Mouse (Mus musculus) MN1 (cell line): Measurements from ENCODE around the gene Sox5.

Experiments used
- DNase-seq: peaks from one replicate; pipeline ENCODE4 v3.0.0-alpha.2; 2016; ENCODE audit warnings: low spot score

Sox5 gene

DNA sequence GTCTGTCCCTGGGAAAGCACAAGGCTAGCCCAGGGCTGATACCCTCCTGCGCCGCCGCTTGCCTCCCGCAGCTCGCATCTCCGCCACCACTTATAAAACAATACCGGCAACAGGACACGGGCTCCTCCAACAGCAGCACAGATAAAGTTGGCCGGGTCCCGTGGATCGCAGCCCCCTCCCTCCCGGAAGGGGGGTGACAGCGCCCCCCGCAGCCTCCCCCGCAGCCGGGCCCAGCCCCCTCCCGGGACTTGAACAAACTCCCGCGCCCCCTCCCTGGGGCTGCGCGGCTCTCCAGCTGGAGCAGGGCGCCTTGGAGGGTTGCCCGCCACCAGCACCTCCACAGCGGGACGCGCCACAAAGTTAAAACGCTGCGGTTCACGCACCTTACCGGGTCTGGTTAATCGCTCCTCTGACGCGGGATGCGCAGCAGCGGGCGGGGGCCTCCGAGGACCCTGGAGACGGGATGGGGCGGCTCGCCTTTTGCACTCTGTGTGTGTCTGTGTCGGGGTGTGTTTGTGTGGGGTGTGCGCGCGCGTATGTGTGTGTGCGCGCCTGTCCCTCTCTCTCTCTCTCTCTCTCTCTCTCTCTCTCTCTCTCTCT is at the start of gene Sox5:
Gene Sox5, minus strand, starts transcription at position 547 of the 600 bp plus-strand sequence.
- DNase-seq = peak; percentile 22

DNA sequence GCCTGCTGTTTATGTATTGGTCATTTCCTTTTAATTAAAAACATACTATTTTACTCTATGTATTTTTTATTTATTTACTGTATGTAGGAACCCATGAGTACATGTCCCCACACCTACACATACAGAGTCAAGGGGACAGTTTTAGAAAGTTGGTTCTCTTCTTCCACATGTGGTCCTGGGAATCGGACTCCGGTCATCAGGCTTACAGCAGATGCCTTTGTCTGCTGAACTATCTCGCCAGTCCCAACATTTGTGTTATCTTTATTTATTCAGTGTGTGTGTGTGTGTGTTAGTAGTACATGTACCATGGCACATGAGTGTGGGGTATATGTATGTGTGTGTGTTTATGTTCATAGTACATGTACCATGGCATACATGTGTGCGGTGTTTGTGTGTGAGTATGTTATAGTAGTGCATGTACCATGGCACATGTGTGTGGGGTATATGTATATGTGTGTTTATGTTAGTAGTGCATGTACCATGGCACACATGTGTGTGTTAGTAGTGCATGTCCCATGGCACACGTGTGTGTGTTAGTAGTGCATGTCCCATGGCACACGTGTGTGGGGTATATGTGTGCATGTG is 43.3 kb upstream of the Sox5 start:
- no peak for DNase-seq

DNA sequence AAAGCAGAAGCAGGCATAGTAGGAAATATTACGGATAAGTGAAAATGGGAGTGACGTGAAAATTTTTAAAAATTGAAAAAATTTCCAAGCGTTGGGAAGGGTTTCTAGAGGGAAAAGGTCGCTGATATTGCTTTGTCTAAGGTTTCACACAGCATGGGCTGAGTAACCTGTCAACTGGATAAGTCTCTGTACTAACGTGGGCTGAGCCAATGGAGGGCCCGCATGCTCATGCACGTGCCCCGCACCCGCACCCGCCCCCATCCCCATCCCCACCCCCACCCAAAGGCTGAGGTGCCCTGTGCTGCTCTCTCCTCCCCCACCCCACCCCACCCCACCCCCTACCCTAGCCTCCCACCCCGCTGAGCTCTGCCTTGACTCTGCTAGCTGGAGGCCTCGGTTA is 42.4 kb upstream of the Sox5 start:
- DNase-seq = no peak

DNA sequence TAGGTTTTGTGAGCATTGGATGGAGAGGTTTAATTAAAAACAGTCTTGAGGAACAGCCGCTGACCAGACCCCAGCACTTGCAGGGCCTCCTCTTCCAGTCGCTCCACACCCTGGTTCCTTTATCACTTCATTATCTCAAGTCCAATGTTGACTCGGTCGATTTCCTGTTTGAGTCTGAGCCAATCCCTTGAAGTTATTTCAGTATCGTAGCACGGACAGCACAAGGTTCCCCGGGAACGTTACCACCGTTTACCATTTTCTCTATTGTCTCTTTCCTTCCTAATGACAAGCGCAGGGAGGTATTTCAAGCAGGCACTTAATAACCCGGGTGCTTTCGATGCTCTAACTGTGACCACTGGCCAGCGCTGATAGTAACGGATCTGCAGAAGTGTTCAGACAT is 40.8 kb upstream of the Sox5 start:
- no peak for DNase-seq

DNA sequence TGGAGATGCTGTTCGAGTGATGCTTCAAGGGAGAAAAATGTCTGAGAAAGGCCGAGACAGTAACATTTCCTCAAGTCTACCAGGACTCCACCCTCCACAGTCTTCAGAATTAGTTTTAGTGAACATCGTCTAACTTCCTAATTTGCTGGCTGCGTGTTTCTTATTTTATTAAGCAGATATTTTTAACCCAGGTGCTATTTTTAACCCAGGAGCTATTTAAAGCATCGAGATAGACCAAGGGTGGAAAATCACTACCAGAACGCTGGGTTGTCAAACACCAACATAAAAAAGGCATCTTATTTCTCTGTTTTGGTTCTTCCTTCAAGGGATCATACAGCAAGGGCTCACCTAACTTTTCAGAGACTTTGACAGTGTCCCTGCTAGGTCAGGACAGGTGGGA is 39.2 kb upstream of the Sox5 start:
- DNase-seq = no peak

DNA sequence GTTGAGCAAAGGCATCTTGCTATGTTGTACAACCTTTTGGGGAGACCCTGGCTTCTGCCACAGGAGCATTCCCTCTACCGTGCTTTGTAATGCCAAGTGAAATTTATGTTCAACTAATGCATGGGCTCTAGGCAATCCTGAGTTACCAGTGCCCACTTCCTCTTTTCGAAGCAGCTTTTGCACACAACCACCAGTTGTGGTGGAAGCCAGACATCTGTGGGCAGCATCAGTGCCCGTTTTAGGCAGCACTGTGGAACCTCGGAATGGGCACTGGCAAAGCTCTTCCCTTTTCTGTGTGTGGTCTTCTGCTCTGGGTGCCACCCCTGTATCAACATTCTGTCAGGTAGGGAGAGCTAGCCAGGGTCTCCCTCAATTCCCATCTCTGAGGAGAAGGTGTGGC is 36.2 kb upstream of the Sox5 start:
- no peak for DNase-seq

DNA sequence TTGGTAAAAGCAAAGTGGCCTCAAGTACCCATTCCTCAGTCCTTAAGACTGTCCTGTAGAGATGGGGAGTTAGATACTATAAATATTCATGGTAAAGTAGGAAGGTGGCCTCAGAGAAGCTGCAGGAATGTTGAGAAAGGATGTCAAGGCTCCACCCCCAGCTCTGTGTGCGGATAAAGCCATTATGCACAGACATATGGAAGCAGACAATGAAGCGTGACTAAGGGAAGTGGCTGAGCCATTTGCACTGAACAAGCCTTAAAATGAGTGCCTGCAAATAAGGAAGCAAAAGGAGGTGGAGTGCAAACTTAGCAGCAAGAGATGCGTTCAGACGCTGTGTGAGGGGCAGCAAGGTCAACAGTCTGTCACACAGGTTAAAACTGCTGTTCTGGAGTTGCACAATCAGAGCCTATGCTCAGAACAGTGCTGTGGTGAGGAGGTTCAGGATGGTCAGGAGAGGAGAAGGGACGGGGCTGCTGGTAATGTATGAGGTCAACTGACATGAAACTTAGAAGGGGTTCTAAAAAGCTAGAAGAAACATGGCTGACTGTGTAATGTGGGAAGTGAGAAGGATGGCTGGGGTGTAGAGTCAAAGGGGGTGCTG is 35.7 kb upstream of the Sox5 start:
- no peak for DNase-seq

DNA sequence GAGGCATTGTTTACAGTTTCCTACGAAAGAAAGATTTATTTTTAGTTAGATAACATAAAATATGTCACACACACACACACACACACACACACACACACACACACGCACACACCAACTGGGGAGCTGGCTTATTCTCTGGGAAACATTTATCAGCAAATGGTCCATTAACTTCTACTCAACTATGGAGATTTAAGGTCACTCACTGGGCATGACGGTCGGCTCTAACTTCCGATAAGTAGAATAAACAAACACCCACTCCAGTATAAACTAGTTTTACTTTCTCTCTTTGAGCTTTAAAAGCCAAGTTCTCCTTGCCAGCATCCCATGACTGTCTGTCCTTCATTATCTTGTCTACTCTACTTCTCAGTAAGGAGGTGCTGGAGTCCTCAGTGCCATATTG is 33.8 kb upstream of the Sox5 start:
- DNase-seq = no peak

DNA sequence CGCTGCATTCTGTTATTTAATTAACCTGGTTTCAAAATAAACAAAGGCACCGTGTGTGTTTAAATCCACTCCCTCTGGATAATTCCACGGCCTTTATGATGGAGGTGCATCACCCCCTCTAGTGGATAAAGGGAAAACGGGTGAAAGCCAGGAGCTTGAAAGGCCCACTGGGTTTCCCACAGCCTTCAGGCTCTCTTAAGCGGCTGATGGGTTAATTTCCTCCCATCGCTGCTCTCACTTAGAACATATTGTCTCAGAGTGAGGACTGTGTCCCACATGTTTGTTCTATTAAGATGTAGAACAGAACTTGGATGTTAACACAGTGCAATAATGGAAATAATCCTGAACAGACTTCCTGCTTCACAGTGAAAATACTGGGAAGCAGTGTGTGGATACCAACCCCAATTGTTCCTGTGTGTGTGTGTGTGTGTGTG is 33.2 kb upstream of the Sox5 start:
- peak; percentile 26 for DNase-seq

DNA sequence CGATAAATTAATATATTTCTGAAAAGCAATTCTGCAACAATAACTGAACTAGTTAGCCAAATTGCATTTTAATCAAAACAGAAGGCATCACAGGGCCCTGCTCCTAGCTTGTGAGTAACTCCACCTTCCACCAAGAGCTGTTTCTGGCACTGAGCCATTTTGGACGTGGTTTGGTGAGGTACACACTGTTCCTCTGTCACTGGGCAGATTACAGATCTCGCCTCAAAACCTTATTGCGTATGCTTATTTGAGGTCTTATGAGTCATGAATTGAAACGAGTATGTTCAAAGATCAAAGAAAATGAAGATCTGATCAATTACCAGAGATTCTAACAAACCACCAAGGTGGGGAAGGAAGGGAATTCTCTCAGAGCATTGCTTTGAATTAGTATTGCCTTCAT is 22.5 kb upstream of the Sox5 start:
- no peak for DNase-seq

DNA sequence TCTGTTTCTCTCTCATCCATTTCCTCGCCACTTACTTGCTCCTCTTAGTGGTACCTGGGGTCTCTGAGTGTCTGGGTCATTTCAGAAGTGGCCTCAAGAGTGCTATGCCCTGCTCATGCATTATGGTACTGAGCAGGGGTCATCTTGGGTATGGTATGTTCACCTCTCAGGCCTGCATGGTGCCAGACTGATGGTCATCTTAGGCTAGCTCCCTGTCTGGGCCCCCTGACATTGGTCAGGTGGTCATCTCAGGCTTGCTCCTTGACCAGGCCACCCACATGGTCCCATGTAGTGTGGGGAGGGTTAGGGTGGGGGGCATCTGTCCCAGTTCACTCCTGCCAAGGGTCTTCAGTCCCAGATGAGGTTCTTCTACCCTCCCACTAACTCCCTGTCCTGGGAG is 21.3 kb upstream of the Sox5 start:
- no peak for DNase-seq

DNA sequence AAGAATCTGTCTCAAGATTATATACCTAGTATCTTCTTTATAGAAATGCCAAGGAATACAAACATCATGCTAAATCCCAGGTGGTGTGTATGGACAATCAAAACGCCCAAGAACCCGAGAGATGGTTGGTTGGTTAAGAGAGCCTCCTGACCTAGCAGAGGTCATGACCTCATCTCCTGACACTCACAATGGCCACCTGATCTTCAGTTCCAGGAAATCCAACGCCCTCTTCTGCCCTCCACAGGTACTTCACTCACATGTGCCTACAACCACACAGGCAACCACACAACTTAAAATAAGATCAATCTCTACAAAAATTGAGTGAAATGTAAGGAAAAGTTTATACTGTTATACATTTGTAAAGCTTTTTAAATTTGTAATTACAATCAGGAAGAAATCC is 12.6 kb upstream of the Sox5 start:
- no peak for DNase-seq

DNA sequence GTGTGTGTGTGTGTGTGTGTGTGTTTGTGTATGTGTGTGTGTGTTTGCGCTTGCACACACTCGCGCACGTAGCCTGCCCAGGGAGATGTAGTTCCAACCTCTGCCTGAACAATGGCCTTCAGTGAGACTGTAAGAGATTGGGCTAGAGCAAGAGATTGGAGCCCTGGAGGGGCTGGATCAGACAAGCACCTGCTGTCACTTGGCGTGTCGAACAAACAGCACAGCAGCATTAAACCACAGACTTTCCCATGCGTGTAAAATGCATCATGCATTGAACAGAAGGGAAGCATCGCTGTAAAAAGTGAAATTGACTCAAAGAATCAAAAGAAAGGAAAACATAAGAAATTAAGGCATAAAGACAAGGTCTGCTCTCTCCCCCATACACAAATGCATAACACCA is 11.1 kb upstream of the Sox5 start:
- DNase-seq = no peak

DNA sequence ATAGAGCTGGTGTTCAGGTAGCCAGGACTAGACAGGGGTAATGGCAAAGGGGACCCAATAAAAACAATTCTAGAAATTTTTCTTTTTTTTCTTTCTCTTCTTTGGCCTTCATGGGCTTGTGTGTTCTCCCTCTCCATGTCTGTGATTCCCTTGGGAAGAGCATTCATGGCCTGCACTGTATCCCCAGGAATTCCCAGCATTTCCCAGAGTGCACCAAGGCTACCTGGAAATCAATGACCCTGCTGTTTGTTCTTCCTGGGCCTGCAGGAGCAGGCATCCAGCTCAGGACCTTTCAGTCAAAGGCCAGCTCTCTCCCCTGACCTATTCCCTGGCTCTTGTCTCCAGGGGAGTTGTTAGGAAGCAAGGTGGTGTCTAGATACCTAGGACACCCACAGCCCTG is 1.5 kb upstream of the Sox5 start:
- no peak for DNase-seq

DNA sequence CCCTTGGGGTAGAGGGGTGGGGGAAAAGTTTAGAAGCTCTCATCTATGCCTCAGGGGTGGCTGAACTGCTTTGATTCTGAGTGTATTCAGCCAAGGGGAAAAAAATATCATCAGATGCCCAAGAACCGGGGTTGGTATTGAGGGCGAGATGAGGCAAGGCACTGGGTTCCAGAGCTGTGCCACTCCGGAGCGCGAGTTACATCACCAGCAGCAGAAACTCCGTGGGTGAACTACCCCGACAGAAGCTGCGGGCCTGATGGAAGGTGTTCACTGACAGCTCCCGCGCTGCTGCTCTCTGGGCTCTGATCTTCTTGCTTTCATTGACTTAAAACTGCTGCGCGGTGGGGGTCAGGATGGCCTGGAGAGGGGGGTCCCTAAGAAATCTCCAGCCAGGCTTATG is 1.1 kb upstream of the Sox5 start:
- no peak for DNase-seq

DNA sequence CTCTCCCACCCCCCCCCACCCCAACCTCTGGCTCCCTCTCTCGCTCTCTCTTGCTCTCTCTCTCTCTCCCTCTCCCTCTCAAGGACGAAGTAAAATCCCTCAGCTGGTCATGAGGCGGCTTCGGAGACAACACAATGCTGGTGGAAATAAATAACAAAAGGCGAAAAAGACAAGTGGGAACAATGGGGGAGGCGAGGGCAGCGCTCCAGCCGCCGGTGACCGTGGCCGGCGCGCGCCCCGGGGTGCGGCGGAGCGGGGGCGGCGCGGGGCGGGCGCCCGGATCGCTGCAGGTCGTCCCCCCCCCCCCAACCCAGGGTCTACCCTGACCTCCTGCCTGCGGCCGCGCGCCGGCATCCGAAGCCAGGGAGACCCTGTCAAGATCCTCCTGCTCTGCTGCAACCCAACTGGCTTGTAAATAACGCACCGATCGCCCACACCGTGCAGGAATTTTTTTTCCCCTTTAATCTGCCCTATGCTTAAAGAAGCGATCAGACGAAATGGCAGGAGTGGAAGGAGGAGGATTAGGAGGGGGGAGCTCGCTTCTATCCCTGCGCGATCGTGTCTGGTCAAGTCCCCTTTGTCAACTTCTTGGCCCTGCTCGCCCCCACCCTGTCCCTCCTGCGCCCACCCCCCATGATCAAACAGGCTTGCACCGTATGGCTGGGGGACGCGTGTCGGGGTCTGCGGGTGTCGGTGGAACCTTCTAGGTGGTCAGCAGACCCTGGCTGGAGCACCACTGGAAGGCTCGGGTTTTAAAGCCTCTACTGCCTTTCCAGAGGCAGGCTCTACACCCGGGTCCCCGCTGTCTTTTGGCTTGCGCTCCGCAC is 467 bp upstream of the Sox5 start:
- no peak for DNase-seq

DNA sequence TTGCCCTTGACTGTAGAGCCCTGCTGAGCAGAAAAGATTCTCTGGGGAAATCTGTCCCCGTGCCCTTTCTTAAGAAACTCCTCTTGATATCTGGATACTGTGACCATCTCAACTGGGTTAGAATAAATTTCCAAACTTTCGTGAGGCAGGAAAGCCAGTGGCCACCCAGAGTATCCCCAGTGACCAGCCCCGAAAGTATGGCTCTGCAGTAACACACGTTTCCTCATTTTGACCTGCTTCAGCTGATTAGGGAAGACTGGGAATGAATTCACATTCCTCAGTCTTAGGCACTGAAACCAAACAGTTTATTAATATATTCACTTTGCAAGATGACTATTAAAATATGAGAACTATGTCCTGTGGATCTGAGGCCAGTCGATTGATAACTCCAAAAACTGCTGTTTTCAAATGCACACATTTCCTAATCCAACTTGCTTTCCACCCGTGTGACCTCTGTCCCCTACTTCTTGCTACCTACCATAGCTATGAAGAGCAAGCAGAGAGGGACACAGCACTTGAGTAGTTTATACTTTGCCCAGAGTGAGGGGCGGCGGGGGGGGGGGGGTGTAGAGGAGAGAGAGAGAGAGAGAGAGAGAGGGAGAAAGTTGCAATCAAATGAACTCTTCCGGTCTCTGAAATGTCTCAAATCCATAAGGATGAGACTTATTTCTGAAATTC is 1.0 kb downstream of the Sox5 start:
- DNase-seq = no peak

DNA sequence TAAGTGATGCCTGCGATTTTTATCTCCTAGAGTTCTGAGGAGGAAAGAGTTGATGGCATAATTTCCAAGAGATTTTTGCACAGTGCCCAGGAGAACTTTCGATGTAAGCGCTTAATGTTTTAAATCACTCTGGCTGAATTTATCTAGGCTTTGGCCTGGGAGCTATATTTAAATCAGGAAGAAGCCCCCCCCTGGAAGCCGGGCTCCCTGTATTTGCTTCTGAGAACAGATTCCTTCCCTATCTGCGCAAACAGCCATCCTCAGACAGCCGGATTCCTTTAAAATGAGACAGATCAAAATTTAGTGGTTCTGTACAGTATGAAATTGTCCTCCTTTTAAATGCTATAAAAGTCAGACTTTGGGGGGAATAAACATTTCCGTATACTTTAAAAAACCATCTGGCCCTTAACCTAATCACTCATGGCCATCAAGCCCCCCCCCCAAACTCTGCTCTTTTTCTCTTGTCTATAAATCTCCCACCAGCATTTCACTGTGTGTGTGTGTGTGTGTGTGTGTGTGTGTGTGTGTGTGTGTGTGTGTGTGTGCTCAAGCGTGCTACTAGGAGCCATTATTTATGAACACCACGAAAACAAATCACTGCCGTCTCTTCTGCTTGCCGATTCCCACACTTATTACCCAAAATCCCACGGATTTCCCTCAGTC is 1.7 kb downstream of the Sox5 start:
- no peak for DNase-seq

DNA sequence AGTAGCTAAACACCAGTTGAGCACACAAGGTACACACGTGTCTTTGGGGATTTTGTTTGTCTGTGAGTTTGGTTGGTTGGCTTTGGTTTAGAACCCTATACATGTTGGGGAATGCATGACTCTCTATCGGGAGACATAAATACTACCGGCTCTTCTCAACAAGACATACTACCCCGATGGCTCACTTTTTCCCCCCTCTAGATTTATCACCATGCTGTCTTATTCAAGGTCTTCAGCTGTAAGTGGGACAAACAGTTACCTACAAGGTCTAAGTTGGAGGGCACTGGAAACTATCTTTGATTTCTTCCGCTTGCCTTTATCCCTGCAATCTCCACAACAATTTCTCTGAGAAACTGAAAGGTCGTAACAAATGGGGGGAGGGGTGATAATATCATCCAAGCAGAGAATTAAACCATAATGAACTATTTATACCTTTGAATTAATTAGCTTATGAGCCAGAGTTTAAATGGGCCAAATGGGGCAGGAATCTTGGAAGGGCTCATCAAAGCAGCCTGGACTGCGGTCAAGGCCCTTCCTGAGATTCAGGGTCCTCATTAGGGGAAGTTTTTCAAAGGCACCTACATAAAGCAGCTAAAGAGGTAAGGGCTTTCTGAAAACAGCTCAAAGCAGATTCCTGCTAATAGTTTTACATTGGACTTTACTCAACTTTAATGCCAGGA is 4.3 kb downstream of the Sox5 start:
- DNase-seq = no peak

DNA sequence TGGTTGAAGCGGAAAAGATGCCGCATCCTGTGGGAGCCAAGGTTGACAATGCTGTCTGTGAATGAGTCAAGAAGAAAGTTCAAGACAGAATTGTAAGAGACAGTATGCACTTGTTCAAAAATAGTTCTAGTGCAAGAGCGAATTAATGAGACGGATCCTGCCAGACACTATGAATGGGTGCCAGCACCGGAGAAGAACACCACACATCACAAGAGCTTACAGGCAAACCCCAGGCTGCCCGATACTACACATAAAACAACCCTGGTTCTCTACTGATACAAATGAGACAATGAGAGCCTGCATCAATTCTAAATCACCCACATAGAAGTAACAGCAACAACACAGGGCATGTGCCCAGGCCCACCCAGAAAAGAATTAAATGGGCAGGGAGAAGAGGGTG is 8.0 kb downstream of the Sox5 start:
- no peak for DNase-seq

DNA sequence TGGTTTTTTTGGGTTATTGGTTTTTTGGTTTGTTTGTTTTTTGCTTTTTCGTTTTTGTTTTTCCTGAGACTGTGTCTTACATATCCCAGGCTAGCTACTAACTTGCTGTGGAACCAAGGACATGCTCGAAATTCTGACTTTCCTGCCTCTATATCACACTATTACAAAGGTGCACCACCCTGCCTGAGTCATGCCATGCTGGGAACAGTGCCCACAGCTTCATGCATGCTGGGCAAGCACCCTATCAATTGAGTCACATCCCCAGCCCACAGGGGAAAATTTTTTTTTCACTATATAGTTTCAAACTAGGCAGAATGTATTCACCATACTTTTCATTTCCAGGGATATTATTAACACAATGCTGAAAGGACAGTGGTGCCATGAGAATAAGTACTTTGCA is 8.8 kb downstream of the Sox5 start:
- no peak for DNase-seq
